In genomic region chr10:22163705-22164583, GRCm38 (mm10) we compare ENCODE assay signal across 8 mouse cellular contexts. TPM values are rescaled to one million over a fixed set of nuclear protein-coding genes. Genes with fewer than 3 reads are reported as not detected.
DNase-seq lines count a peak whose midpoint lies in the region; ATAC-seq and TF ChIP-seq lines count a peak whose summit lies in the region.
"Not testable (repeated sequence)": the region's sequence is repeated elsewhere in the genome, so short reads cannot be mapped to it uniquely, and the experiment has no call there.
"Had no signal": no experiment of that assay in that cellular context is flagged by ENCODE, and none has a peak within 500 bp of the region (broad histone marks: within the 10 kb centered on the region; RNA-seq: fewer than 3 reads in every experiment).

No protein-coding gene starts in this region.

- intact Hi-C loops in left cerebral cortex, postnatal 4 days (cut with DNase I): not testable (repeated sequence)

- not testable (repeated sequence) for H3K4me1 ChIP-seq in embryonic facial prominence, embryonic 14.5 days (ENCODE audit: control insufficient read depth, insufficient read depth, low read length); heart, embryonic 10.5 days; midbrain, embryonic 11.5 days (ENCODE audit: control insufficient read depth, insufficient read depth, low read length); small intestine, adult 2 months (ENCODE audit: control insufficient read depth, insufficient read depth, insufficient read length, low read length)

- not testable (repeated sequence) for H3K36me3 ChIP-seq in embryonic facial prominence, embryonic 14.5 days (ENCODE audit: control insufficient read depth, insufficient read depth, low read length); heart, embryonic 10.5 days; midbrain, embryonic 11.5 days (ENCODE audit: control insufficient read depth, insufficient read depth, low read length); small intestine, adult 2 months (ENCODE audit: control insufficient read depth, insufficient read depth, low read length)

- WGBS in embryonic facial prominence, embryonic 14.5 days: 36% methylated on average over 13 of the region's 16 CpGs
- WGBS in heart, embryonic 10.5 days: 35% methylated on average over 15 of the region's 16 CpGs
- WGBS in midbrain, embryonic 11.5 days: 36% methylated on average over 14 of the region's 16 CpGs
- WGBS in small intestine, adult 2 months: 32% methylated on average over 16 of the region's 16 CpGs

- not testable (repeated sequence) for H3K4me3 ChIP-seq in embryonic facial prominence, embryonic 14.5 days (ENCODE audit: low read depth, low read length); midbrain, embryonic 11.5 days (ENCODE audit: low read depth, low read length); small intestine, adult 2 months (ENCODE audit: low read depth, low read length)
- H3K4me3 ChIP-seq in heart, embryonic 10.5 days: peak overlapping the region; percentile 39

- 0 out of 2 replicates have a peak, but pooled peaks have one; percentile 44 for ATAC-seq in embryonic facial prominence, embryonic 14.5 days (ENCODE audit: low read depth)
- peak; percentile 70 for ATAC-seq in midbrain, embryonic 11.5 days (ENCODE audit: low FRiP score)

- TF ChIP-seq POLR2A in small intestine, adult 2 months (IDR thresholded peaks at IDR 0.05; ENCODE audit: low read depth, low read length): not testable (repeated sequence)

- peak overlapping the region; percentile 39 for H3K4me2 ChIP-seq in embryonic facial prominence, embryonic 14.5 days (ENCODE audit: low read depth, low read length)
- peak overlapping the region; percentile 31 for H3K4me2 ChIP-seq in midbrain, embryonic 11.5 days

- peak; percentile 16; the same call in 1 of the 2 replicates for TF ChIP-seq CTCF in small intestine, adult 2 months (IDR thresholded peaks at IDR 0.05; ENCODE audit: extremely low read depth, insufficient read length, insufficient replicate concordance, low read depth, low read length)

- H3K9ac ChIP-seq in embryonic facial prominence, embryonic 14.5 days (ENCODE audit: low read depth, low read length); midbrain, embryonic 11.5 days (ENCODE audit: low read length): not testable (repeated sequence)

- not testable (repeated sequence) for H3K9me3 ChIP-seq in embryonic facial prominence, embryonic 14.5 days (ENCODE audit: control insufficient read depth, low read length); heart, embryonic 10.5 days; midbrain, embryonic 11.5 days (ENCODE audit: control insufficient read depth, low read length)

- DNase-seq in adrenal gland, postnatal 10 days: peak; percentile 83
- not testable (repeated sequence) for DNase-seq in embryonic facial prominence, embryonic 14.5 days (ENCODE audit: low spot score); heart, embryonic 10.5 days (ENCODE audit: low spot score)
- DNase-seq in kidney, adult 18-20 months: peak; percentile 81
- peak; percentile 75 for DNase-seq in left cerebral cortex, postnatal 4 days
- DNase-seq in midbrain, embryonic 11.5 days (ENCODE audit: low spot score, missing footprints): peak; percentile 95

- H3K27me3 ChIP-seq in embryonic facial prominence, embryonic 14.5 days (replicated peaks; ENCODE audit: control insufficient read depth, insufficient read depth, low read length): peaks cover 28% of the 10 kb centered on the region
- peaks cover 35% of the 10 kb centered on the region for H3K27me3 ChIP-seq in heart, embryonic 10.5 days (ENCODE audit: insufficient read depth, poor library complexity, severe bottlenecking)
- H3K27me3 ChIP-seq in midbrain, embryonic 11.5 days (ENCODE audit: control insufficient read depth, insufficient read depth, low read length): peaks cover 12% of the 10 kb centered on the region; the same call in 1 of the 2 replicates
- peaks cover 11% of the 10 kb centered on the region for H3K27me3 ChIP-seq in small intestine, adult 2 months (ENCODE audit: control insufficient read depth, insufficient read depth, low read length)

- not testable (repeated sequence) for H3K27ac ChIP-seq in embryonic facial prominence, embryonic 14.5 days (replicated peaks; ENCODE audit: low read depth, low read length); heart, embryonic 10.5 days; midbrain, embryonic 11.5 days (ENCODE audit: low read depth, low read length); small intestine, adult 2 months (ENCODE audit: insufficient read depth, low read depth, low read length)

RNA-seq across cellular contexts. Expression of gene H60b, which starts 5.6 kb away (rescaled TPM):
- under 1 TPM; 0.36 to 0.73 TPM for total RNA-seq in adrenal gland, postnatal 10 days (2021)
- polyA plus RNA-seq in embryonic facial prominence, embryonic 14.5 days (2014; fragmentation: Nextera tagmentation; extraction: Ambion mirVana): 0.38 and 0.39 TPM in 2 replicates
- 0.35 and 1.4 TPM in 2 replicates for polyA plus RNA-seq in heart, embryonic 10.5 days (2016; fragmentation: Nextera tagmentation; extraction: Ambion mirVana)
- total RNA-seq in left cerebral cortex, postnatal 4 days (2021): under 1 TPM; 0.34 to 0.36 TPM
- 1.00 and 1.0 TPM in 2 replicates for polyA plus RNA-seq in midbrain, embryonic 11.5 days (2014; fragmentation: Nextera tagmentation; extraction: Ambion mirVana)
- not detected in 2 replicates for polyA plus RNA-seq in small intestine, adult 2 months (2012; rRNA removed)
- polyA plus RNA-seq: liver, embryonic 15.5 days had no signal

RNA-seq across cellular contexts. Expression of gene Raet1e, which starts 5.6 kb away (rescaled TPM):
- 1 to 10 TPM; 1.5 to 1.9 TPM for total RNA-seq in adrenal gland, postnatal 10 days (2021)
- polyA plus RNA-seq in embryonic facial prominence, embryonic 14.5 days (2014; fragmentation: Nextera tagmentation; extraction: Ambion mirVana): 5.4 and 6.7 TPM in 2 replicates
- 9.6 and 12.1 TPM in 2 replicates for polyA plus RNA-seq in heart, embryonic 10.5 days (2016; fragmentation: Nextera tagmentation; extraction: Ambion mirVana)
- under 1 TPM; 0.42 to 0.44 TPM for total RNA-seq in left cerebral cortex, postnatal 4 days (2021)
- polyA plus RNA-seq in midbrain, embryonic 11.5 days (2014; fragmentation: Nextera tagmentation; extraction: Ambion mirVana): 18.1 and 18.4 TPM in 2 replicates
- polyA plus RNA-seq in small intestine, adult 2 months (2012; rRNA removed): 0.37 and 0.44 TPM in 2 replicates

RNA-seq across cellular contexts. Expression of gene E030030I06Rik, which starts 14.9 kb away (rescaled TPM):
- 1 to 10 TPM; 6.0 to 8.9 TPM for total RNA-seq in adrenal gland, postnatal 10 days (2021)
- polyA plus RNA-seq in embryonic facial prominence, embryonic 14.5 days (2014; fragmentation: Nextera tagmentation; extraction: Ambion mirVana): 14.3 and 16.1 TPM in 2 replicates
- polyA plus RNA-seq in heart, embryonic 10.5 days (2016; fragmentation: Nextera tagmentation; extraction: Ambion mirVana): 18.6 and 22.0 TPM in 2 replicates
- total RNA-seq in left cerebral cortex, postnatal 4 days (2021): 1 to 10 TPM in 1 of 2 experiments, under 1 TPM in 1; 0.77 to 2.1 TPM
- polyA plus RNA-seq in midbrain, embryonic 11.5 days (2014; fragmentation: Nextera tagmentation; extraction: Ambion mirVana): 24.8 and 29.2 TPM in 2 replicates
- polyA plus RNA-seq in small intestine, adult 2 months (2012; rRNA removed): 2.9 and 4.4 TPM in 2 replicates
